Mouse (Mus musculus) layer of hippocampus, postnatal 10 days (tissue): Measurements from ENCODE around the gene Siglecg. TPM values are rescaled to one million over a fixed set of nuclear protein-coding genes. Genes with fewer than 3 reads are reported as not detected.
"Not testable (repeated sequence)": the region's sequence is repeated elsewhere in the genome, so short reads cannot be mapped to it uniquely, and the experiment has no call there.

Experiments
- DNase-seq, 2 experiments: peaks; one replicate each; pipeline ENCODE4 v3.0.0; 2021; ENCODE audit warnings: low spot score in 2 of 2
- long read RNA-seq: library from polyadenylated mRNA; stranded (forward); transcript quantifications from one replicate; pipeline ENCODE4 v2.0.0, GENCODE M21; 2023
- total RNA-seq, 2 experiments: library from RNA; stranded (reverse); gene quantifications; 2 replicates each; pipeline ENCODE4 v1.2.3; 2021

Siglecg gene
- under 1 TPM in 1 of 2 experiments, not detected in 1; 0.22 TPM for total RNA-seq
- long read RNA-seq = 0 reads

- DNase-seq = no peak
Observed at GRCm38 (mm10) chr7:43408131-43408553, at the start of gene Siglecg. TSS of gene Siglecg (plus strand) at chr7:43408204.

DNA sequence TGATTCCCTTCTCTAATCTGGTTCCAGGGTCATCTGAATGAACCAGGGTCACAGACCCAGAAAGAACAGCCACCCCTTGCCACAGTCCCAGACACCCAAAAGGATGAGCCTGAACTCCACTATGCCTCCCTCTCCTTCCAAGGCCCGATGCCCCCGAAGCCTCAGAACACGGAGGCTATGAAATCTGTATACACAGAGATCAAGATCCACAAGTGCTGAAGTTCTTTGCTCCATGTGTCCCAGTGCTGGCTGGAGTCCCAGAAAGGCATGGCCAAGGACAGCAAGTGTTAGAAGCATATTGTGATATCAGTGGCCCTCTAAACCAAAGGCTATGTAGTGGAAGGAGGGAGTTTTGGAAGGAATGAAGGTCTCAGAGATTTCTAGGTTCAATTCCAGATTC is 49.4 kb upstream of the Siglecg start:
- no peak for DNase-seq

- DNase-seq = no peak
Observed at GRCm38 (mm10) chr7:43361442-43361841, 46.6 kb upstream of the Siglecg start.

GRCm38 (mm10) chr7:43362021-43362420 is 46.0 kb upstream of the Siglecg start:
- DNase-seq = no peak

DNA sequence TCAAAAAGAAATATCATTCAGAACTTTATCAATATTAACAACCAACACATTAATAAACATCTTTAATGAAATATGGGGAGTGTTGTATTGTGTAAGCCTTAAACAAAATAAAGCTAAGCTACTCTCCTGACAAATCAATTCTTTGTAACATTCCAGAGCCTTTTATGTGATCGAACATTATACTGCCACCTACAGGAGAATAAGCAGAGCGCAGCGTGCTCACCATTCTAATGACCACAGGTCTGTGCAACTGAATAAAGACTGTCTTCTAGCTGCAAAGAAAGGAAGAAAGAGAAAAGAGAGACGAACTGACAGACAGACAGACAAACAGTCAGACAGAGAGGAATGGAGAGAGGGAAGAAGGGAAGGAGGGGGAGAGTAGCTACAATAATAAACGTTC is 29.8 kb upstream of the Siglecg start:
- DNase-seq = peak; percentile 25 to 46

- no peak for DNase-seq
Observed at GRCm38 (mm10) chr7:43392349-43393121, 15.5 kb upstream of the Siglecg start.

GRCm38 (mm10) chr7:43399501-43399900 is 8.5 kb upstream of the Siglecg start:
- no peak for DNase-seq

DNA sequence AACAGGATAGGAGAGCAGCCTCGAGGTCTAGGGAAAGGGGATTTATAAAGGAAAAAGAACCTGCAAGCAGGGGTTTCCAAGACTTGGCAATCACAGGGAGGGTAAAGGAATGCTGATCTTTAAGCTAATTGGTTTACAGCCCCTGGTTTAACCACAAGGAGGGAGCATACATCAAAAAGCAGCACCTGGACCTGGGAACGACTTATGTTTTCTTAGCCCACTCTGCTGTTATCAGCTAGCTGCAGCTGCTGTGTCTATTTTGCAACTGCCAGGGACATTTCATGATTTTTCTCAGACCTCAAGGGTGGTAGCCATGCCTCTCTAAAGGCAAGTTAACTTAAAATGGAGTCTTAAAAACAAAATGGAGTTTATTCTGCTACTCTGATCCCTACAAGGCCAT is 5.3 kb upstream of the Siglecg start:
- no peak for DNase-seq

DNA sequence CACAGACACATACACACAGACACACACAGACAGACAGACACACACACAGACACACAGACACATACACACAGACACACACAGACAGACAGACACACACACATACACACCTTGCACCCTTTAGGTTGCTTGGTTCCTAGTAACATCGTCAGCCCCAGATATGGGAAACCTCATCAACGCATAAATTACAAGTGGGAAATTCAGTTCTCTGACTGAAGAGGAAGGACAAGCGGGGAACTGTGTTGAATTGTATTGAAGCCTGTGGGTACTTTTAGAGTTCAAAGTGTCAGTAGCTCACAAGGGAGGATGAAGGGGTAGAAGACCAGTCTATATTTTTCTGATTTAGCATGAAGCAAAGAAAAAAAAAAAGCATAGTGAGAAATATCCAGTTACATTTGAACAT is 431 bp upstream of the Siglecg start:
- DNase-seq = no peak

- no peak for DNase-seq
Observed at GRCm38 (mm10) chr7:43409084-43409483, 1.1 kb downstream of the Siglecg start.

DNA sequence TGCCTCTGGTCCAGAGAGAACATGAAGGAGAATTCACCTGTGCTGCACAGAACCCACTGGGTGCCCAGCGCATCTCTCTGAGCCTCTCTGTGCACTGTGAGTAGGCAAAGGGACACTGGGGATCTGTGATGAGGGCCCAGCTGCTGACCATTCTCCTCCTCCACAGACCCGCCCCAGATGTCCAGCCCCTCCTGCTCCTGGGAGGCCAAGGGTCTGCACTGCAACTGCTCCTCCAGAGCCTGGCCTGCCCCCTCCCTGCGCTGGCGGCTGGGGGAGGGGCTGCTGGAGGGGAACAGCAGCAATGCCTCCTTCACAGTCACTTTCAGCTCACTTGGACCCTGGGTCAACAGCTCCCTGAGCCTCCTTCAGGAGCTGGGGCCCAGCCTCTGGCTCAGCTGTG is 3.7 kb downstream of the Siglecg start:
- DNase-seq = not testable (repeated sequence)

DNA sequence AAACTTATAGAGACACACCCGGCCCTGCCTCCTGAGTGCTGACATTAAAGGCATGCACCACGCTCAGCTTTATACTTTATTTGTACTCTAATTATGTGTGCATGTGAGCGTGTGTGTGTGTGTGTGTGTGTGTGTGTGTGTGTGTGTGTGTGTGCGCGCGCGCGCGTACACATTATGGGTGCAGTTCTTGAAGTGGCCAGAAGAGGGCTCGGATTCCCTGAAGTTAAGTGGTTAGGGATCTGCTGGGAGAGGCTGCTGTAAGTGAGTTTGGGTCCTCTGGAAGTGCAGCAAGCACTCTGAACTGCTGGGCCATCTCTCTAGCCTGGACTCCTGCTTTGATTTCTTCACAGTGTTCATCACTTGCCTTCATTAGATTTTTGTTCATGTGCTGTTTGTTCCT is 9.3 kb downstream of the Siglecg start:
- DNase-seq = no peak

DNA sequence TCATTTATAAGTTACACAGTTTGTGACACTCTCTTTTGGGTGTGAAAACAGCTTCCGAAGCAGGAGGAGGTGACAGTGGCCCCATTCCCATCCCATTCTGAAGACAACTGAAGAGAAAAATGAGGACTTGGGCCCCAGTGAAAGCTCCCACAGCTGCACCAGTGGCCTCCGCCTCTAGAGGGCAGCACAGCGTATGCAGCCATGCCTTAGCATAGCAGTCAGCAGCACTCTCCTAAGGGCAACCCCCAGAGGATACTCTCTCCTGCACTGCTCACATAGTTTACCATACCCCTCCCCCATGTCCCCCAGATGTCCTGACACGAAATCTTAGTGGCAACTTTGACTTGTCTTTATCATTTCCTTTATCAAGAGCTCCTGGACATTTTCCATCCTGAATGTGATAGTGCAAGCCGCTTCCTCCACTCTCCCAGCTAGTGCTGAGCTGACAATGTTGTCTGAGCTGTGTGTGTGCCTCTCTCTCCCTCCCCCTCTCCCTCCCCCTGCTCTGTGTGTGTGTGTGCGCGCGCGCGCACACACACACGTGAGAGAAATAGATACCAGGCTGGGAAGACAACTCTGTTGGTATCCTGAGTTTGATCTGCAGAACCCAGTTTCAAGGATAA is 15.1 kb downstream of the Siglecg start:
- peak; percentile 86 to 88 for DNase-seq

DNA sequence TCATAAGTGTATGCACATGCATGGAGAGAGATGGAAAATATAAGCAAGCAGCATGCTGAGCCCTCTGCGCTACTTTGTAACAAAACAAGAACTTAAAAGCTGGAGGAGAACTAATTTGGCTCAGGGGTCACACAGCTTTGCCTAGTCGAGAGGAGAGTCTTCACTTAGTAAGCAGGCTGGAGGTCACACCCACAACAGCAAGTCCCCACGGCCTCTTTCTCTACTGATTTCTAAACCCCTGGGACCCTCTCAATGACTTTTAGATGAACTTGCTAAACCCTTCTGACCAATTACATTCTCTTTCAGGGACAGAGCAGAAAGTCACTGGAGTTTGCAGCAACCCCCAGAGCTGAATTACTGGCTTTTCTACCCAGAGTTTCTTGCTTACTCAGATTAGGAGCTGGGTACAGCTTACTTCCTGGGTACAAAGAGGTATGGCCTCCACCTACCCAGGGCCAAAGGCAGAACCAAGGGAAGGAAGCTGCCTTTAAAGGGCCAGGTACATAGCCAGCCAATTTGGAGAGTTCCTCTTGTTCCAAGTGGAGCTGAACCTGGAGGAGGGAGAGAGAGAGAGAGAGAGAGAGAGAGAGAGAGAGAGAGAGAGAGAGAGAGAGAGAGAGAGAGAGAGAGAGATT is 16.1 kb downstream of the Siglecg start:
- no peak for DNase-seq

DNA sequence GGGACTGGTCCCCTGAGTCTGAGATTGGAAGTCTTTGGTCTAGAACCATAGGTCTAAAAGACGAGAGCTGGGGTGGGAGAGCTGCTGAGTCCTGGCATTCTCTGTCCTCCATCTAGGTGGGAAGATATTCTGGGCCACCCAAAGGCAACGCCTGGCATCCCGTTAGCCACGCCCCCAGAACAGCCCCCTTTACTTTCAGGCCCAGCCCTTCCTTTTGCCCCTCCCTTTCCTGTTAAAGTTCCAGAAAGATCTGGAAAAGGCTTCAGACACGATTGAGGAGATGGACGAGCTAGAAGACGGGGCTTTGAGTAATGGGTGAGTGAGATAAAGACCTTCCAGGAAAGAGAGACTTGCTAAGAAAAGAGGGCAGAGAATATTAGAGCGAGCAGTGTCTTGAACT is 19.4 kb downstream of the Siglecg start, which contains the start of gene Lim2:
Gene Lim2, plus strand, starts transcription at position 265 of the 400 bp plus-strand sequence.
- no peak for DNase-seq

GRCm38 (mm10) chr7:43429500-43429899 is 21.5 kb downstream of the Siglecg start:
- DNase-seq = no peak

DNA sequence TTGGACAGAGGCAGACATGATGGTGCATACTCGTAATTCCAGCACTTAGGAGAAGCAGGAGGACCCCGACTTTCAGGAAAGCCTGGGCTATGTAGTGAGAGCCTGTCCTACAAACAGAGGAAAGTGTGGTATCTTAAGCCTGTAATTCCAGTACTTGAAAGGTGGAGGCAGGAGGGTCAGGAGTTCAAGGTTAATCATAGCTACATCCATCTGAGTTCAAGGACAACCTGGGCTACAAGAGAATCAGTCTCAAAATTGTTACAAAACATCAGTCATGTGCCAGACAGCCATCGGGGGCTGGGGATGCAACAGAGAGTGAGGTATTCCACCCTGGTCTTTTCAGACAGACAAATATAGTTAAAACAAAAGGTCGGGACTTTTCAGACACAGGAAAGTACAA is 24.9 kb downstream of the Siglecg start:
- no peak for DNase-seq

- no peak for DNase-seq
Observed at GRCm38 (mm10) chr7:43434676-43435075, 26.7 kb downstream of the Siglecg start.

- DNase-seq = no peak
Observed at GRCm38 (mm10) chr7:43436341-43437255, 28.6 kb downstream of the Siglecg start, which contains the start of gene Nkg7. TSS of gene Nkg7 (plus strand) at chr7:43437073.

DNA sequence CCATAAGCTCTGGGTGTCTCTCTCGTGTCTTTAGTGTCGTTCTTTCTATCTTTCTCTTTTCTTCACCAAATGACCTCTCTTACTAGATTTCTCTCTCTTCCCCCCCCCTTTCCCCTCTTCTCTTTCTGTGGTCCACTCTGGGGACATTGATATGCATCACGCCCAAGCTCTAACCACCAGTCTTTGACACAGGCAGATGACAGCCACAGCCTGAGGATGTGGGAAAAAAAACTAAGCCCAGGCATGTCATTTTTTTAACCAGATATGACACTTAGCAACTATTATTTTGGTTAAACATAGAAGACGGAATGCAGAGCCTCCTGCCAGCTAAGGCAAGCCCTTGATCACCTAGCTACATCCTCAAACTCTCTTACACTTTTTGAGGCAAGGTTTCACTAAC is 30.6 kb downstream of the Siglecg start:
- DNase-seq = no peak

GRCm38 (mm10) chr7:43440482-43440881 is 32.5 kb downstream of the Siglecg start, which contains the start of gene Cldnd2:
TSS of gene Cldnd2 (plus strand) at chr7:43440782.
- no peak for DNase-seq
